In the genomic region with DNA sequence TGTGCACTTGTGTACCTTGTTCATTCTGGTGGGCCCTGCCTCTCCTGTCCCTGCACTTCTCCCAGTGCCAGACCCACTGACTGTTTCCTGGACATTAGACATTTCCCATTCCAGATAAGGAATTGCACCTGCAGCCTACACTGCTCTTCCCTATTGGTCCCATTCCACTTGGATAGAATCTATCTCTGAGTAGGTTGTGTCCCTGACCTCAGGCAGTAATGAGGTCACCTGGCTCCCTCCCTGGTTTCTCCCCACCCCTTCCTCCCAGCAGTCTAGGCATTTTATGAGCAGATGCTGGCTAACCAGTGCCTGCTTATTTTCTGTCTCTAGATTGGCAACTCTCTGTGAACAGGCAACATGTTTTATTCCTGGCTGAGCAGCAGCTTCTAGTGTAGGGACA, we compare ENCODE assay signal across 24 mouse cellular contexts. TPM values are rescaled to one million over a fixed set of nuclear protein-coding genes. Genes with fewer than 3 reads are reported as not detected.
A peak's percentile ranks its signal among the peaks of the same experiment; 100 is the strongest.
DNase-seq lines count a peak whose midpoint lies in the region; ATAC-seq and TF ChIP-seq lines count a peak whose summit lies in the region.
"Had no signal": no experiment of that assay in that cellular context is flagged by ENCODE, and none has a peak within 500 bp of the region (broad histone marks: within the 10 kb centered on the region; RNA-seq: fewer than 3 reads in every experiment).

No protein-coding gene starts in this region.

- H3K4me2 ChIP-seq in liver, postnatal 0 days (ENCODE audit: low read depth, low read length) = peak overlapping the region; percentile 68
- H3K4me2 ChIP-seq: embryonic facial prominence, embryonic 13.5 days; forebrain, embryonic 15.5 days; heart, embryonic 15.5 days; hindbrain, embryonic 15.5 days; limb, embryonic 15.5 days had no signal

- no peak for TF ChIP-seq POLR2A in bone marrow macrophage, adult 2 months (IDR thresholded peaks at IDR 0.05; ENCODE audit: borderline replicate concordance, low read depth, low read length)
- no peak for TF ChIP-seq POLR2A in lung, adult 2 months (IDR thresholded peaks at IDR 0.05; ENCODE audit: borderline replicate concordance, extremely low read depth, low read depth, low read length)

- TF ChIP-seq CTCF in bone marrow macrophage, adult 2 months (IDR thresholded peaks at IDR 0.05; ENCODE audit: low read depth, low read length) = no peak
- no peak for TF ChIP-seq CTCF in liver, postnatal 0 days (IDR thresholded peaks at IDR 0.05; ENCODE audit: low read depth)
- TF ChIP-seq CTCF in lung, adult 2 months (IDR thresholded peaks at IDR 0.05; ENCODE audit: insufficient read depth, low read length) = no peak

- peaks cover 16% of the 10 kb centered on the region for H3K36me3 ChIP-seq in megakaryocyte, embryonic 14.5 days (replicated peaks; ENCODE audit: low read length)
- no peaks in the 10 kb centered on the region for H3K36me3 ChIP-seq in liver, postnatal 0 days (replicated peaks; ENCODE audit: insufficient read depth, low read length)
- H3K36me3 ChIP-seq: embryonic facial prominence, embryonic 13.5 days; forebrain, embryonic 15.5 days; heart, embryonic 15.5 days; hindbrain, embryonic 15.5 days; limb, embryonic 15.5 days had no signal

- no peak overlapping the region for H3K9ac ChIP-seq in liver, postnatal 0 days (replicated peaks)
- H3K9ac ChIP-seq: embryonic facial prominence, embryonic 13.5 days; forebrain, embryonic 15.5 days; heart, embryonic 15.5 days; hindbrain, embryonic 15.5 days; limb, embryonic 15.5 days had no signal

- peak overlapping the region; percentile 93 for H3K4me3 ChIP-seq in megakaryocyte, embryonic 14.5 days (replicated peaks)
- no peak overlapping the region for H3K4me3 ChIP-seq in bone marrow macrophage, adult 2 months (ENCODE audit: insufficient read depth, low read length)
- H3K4me3 ChIP-seq in liver, postnatal 0 days (ENCODE audit: low read depth, low read length) = no peak overlapping the region
- no peak overlapping the region for H3K4me3 ChIP-seq in lung, adult 2 months (replicated peaks; ENCODE audit: extremely low read depth, low read depth, low read length)
- H3K4me3 ChIP-seq: embryonic facial prominence, embryonic 13.5 days; forebrain, embryonic 15.5 days; heart, embryonic 15.5 days; hindbrain, embryonic 15.5 days; layer of hippocampus, adult 2 months; limb, embryonic 15.5 days had no signal

- no peak for TF ChIP-seq EP300 in liver, postnatal 0 days (IDR thresholded peaks at IDR 0.05; ENCODE audit: low read depth)

- no peaks in the 10 kb centered on the region for H3K9me3 ChIP-seq in megakaryocyte, embryonic 14.5 days
- no peaks in the 10 kb centered on the region for H3K9me3 ChIP-seq in liver, postnatal 0 days (ENCODE audit: low read length)
- H3K9me3 ChIP-seq: embryonic facial prominence, embryonic 13.5 days; forebrain, embryonic 15.5 days; heart, embryonic 15.5 days; hindbrain, embryonic 15.5 days; limb, embryonic 15.5 days had no signal

- H3K4me1 ChIP-seq in megakaryocyte, embryonic 14.5 days = peaks cover 85% of the 10 kb centered on the region
- H3K4me1 ChIP-seq in bone marrow macrophage, adult 2 months (ENCODE audit: control insufficient read depth, insufficient read depth, low read length) = peaks cover 54% of the 10 kb centered on the region
- H3K4me1 ChIP-seq in liver, postnatal 0 days (ENCODE audit: insufficient read depth) = peaks cover 34% of the 10 kb centered on the region
- no peaks in the 10 kb centered on the region for H3K4me1 ChIP-seq in lung, adult 2 months (ENCODE audit: control insufficient read depth, insufficient read depth, low read length)
- H3K4me1 ChIP-seq: embryonic facial prominence, embryonic 13.5 days; forebrain, embryonic 15.5 days; heart, embryonic 15.5 days; hindbrain, embryonic 15.5 days had no signal

- peak overlapping the region; percentile 14; the same call in 1 of the 2 replicates for H3K27ac ChIP-seq in bone marrow macrophage, adult 2 months (ENCODE audit: insufficient read depth, low read depth, low read length)
- peak overlapping the region; percentile 77 for H3K27ac ChIP-seq in liver, postnatal 0 days (ENCODE audit: low read depth)
- H3K27ac ChIP-seq: embryonic facial prominence, embryonic 13.5 days; forebrain, embryonic 15.5 days; heart, embryonic 15.5 days; hindbrain, embryonic 15.5 days; layer of hippocampus, adult 2 months; limb, embryonic 15.5 days had no signal

- DNase-seq in large intestine, adult 2 months (ENCODE audit: low read depth, low spot score) = peak; percentile 70
- DNase-seq in liver, postnatal 0 days = peak; percentile 8
- DNase-seq in lung, adult 2 months = no peak
- no peak for DNase-seq in cerebellum, postnatal 25 days
- DNase-seq: adrenal gland, adult 2 months; cerebellum, adult 9-10 months; gastrocnemius, postnatal 36 days; heart, postnatal 4 days; kidney, postnatal 10 days; layer of hippocampus, postnatal 36 days had no signal

- ATAC-seq in megakaryocyte, adult 5-6 weeks (ENCODE audit: poor library complexity, severe bottlenecking) = no peak
- no peak for ATAC-seq in liver, postnatal 0 days
- ATAC-seq in monocyte, adult 5-6 weeks (replicated peaks; ENCODE audit: insufficient number of reproducible peaks, low FRiP score, low TSS enrichment, poor library complexity, severe bottlenecking) = no peak
- ATAC-seq: forebrain, embryonic 15.5 days had no signal

- no peaks in the 10 kb centered on the region for H3K27me3 ChIP-seq in megakaryocyte, embryonic 14.5 days (replicated peaks)
- H3K27me3 ChIP-seq in liver, postnatal 0 days (ENCODE audit: insufficient read depth, low read length) = no peaks in the 10 kb centered on the region
- H3K27me3 ChIP-seq: embryonic facial prominence, embryonic 13.5 days; forebrain, embryonic 15.5 days; heart, embryonic 15.5 days; hindbrain, embryonic 15.5 days; limb, embryonic 15.5 days had no signal

RNA-seq across cellular contexts. Expression of gene Psd4, which starts 17.0 kb away (rescaled TPM):
- polyA plus RNA-seq in megakaryocyte, embryonic 14.5 days (2012; ENCODE audit: insufficient read depth, low replicate concordance) = 20.0 and 21.3 TPM in 2 replicates
- 31.0 and 32.2 TPM in 2 replicates for total RNA-seq in megakaryocyte, adult 5-6 weeks (2015)
- 64.7 and 71.7 TPM in 2 replicates for total RNA-seq in megakaryocyte, adult 5-6 weeks (2017)
- 39.8 and 44.5 TPM in 2 replicates for polyA plus RNA-seq in bone marrow macrophage, adult 2 months (2012; ENCODE audit: insufficient read depth, insufficient read length, missing spikeins)
- 20.1 and 23.3 TPM in 2 replicates for polyA plus RNA-seq in large intestine, adult 2 months (2012; rRNA removed)
- polyA plus RNA-seq in liver, postnatal 0 days (2015; fragmentation: Nextera tagmentation; extraction: Ambion mirVana) = 3.0 and 3.9 TPM in 2 replicates
- 7.8 and 12.3 TPM in 2 replicates for polyA plus RNA-seq in lung, adult 2 months (2012; rRNA removed)
- 70.8 to 164 TPM (median 139 TPM) in 3 replicates for total RNA-seq in monocyte, adult 5-6 weeks (2017)

RNA-seq across cellular contexts. Expression of gene Il1rn, which starts 47.7 kb away (rescaled TPM):
- 0.07 TPM in 1 of 2 replicates, not detected in the other for polyA plus RNA-seq in megakaryocyte, embryonic 14.5 days (2012; ENCODE audit: insufficient read depth, low replicate concordance)
- total RNA-seq in megakaryocyte, adult 5-6 weeks (2015) = 43.0 and 51.1 TPM in 2 replicates
- 35.8 and 35.9 TPM in 2 replicates for total RNA-seq in megakaryocyte, adult 5-6 weeks (2017)
- 7.8 and 15.7 TPM in 2 replicates for polyA plus RNA-seq in bone marrow macrophage, adult 2 months (2012; ENCODE audit: insufficient read depth, insufficient read length, missing spikeins)
- polyA plus RNA-seq in large intestine, adult 2 months (2012; rRNA removed) = 2.9 and 3.4 TPM in 2 replicates
- polyA plus RNA-seq in liver, postnatal 0 days (2015; fragmentation: Nextera tagmentation; extraction: Ambion mirVana) = 17.5 and 19.0 TPM in 2 replicates
- polyA plus RNA-seq in lung, adult 2 months (2012; rRNA removed) = 4.7 and 14.0 TPM in 2 replicates
- total RNA-seq in monocyte, adult 5-6 weeks (2017) = 5.8 to 12.4 TPM (median 8.9 TPM) in 3 replicates
- total RNA-seq: gastrocnemius, postnatal 36 days; layer of hippocampus, adult 2 months; layer of hippocampus, postnatal 36 days; left cerebral cortex, postnatal 14 days; megakaryocyte-erythroid progenitor cell, adult 5-6 weeks had no signal
- polyA plus RNA-seq: cortical plate, adult 2 months; hindbrain, embryonic 15.5 days; neural tube, embryonic 11.5 days had no signal

Comparison
In these comparisons a context has a peak if more than half of its experiments do, and no peak if none do; other contexts are left out.
1. DNase-seq: peak in large intestine, adult 2 months (single experiment) and liver, postnatal 0 days (single experiment); none in lung, adult 2 months (single experiment) and cerebellum, postnatal 25 days (0 of 2).